Mouse (Mus musculus): ENCODE measurements around the gene Dll4. TPM values are rescaled to one million over a fixed set of nuclear protein-coding genes. Genes with fewer than 3 reads are reported as not detected.

Gene Dll4
- polyA plus RNA-seq (2015; fragmentation: Nextera tagmentation; extraction: Ambion mirVana): 4.9 and 5.3 TPM in 2 replicates

DNA sequence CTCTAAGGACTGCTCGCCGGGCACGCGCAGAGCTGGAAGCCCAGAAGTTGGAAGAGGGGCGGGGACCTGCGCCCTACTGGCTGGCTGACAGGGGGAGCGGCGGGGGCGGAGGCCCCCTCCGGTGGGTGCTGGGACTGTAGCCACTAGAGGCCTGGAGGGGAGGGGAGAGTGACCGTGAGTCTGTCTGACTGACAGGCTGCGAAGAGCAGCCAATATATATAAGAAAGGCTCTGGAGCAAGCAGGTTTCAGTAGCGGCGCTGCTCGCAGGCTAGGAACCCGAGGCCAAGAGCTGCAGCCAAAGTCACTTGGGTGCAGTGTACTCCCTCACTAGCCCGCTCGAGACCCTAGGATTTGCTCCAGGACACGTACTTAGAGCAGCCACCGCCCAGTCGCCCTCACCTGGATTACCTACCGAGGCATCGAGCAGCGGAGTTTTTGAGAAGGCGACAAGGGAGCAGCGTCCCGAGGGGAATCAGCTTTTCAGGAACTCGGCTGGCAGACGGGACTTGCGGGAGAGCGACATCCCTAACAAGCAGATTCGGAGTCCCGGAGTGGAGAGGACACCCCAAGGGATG lies at the start of gene Dll4:
Gene Dll4, plus strand, starts transcription at position 217 of the 576 bp plus-strand sequence.
- WGBS: under 1% methylated on average over 33 of the region's 33 CpGs
- H3K4me2 ChIP-seq: peak within 1 kb of the TSS; percentile 77
- peaks cover 86% of the 10 kb centered on the region for H3K4me1 ChIP-seq (replicated peaks)
- peaks cover 100% of the 10 kb centered on the region for H3K27me3 ChIP-seq
- peak within 1 kb of the TSS; percentile 45 for H3K4me3 ChIP-seq
- no peaks in the 10 kb centered on the region for H3K9me3 ChIP-seq
- H3K27ac ChIP-seq (replicated peaks): peak within 1 kb of the TSS; percentile 38; the same call in 1 of the 2 replicates
- no peak for ATAC-seq (ENCODE audit: low read depth)
- H3K9ac ChIP-seq: peak within 1 kb of the TSS; percentile 65
- no peaks in the 10 kb centered on the region for H3K36me3 ChIP-seq

DNA sequence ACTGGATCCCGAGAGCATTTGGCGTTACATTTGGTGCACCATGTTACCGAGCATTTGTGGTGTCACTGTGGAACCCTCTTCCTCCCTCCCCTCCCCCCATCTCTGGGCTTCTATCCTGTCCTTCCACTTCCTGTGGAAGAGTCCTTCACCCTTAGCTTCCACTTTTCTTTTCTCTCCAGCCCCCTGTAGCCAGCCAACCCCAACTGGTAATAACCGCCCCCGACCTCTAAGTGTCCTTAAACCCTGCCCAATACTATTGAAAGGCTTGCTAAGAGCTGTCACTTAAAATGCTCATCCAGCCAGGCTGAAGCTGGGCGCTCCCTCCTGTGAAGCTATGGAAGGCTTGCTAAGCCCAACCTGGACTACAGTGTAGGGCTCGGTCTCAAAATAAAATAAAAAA lies 48.7 kb upstream of the Dll4 start:
- no peaks in the 10 kb centered on the region for H3K9me3 ChIP-seq
- H3K4me2 ChIP-seq: no peak overlapping the region
- no peak overlapping the region for H3K4me3 ChIP-seq
- 84% methylated on average over 7 of the region's 7 CpGs for WGBS
- no peak for ATAC-seq (ENCODE audit: low read depth)
- H3K27me3 ChIP-seq: 0 out of 2 replicates have a peak, but pooled peaks cover 3% of the 10 kb centered on the region
- H3K4me1 ChIP-seq (replicated peaks): no peaks in the 10 kb centered on the region
- H3K27ac ChIP-seq (replicated peaks): no peak overlapping the region
- no peaks in the 10 kb centered on the region for H3K36me3 ChIP-seq
- no peak overlapping the region for H3K9ac ChIP-seq

DNA sequence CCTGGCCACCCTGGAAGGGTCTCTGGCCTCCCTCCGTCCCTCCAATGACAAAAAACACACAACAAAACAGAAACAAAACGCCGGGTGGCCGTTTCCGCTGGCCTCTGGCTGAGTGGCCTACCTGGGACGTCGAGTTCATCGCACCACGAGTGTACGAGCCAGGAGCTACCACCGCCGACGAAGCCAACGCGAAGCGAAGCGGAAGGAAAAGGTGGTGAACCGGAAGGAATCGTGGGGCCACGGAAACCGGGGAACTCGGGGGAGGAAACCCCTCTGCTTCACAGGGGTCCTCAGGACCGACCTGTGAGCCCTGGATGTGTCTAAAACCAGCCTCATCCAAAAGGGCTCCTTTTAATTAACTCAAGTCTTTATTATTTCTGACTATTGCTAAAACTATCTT lies 47.8 kb upstream of the Dll4 start:
- 87% methylated on average over 23 of the region's 23 CpGs for WGBS
- no peak for ATAC-seq (ENCODE audit: low read depth)

DNA sequence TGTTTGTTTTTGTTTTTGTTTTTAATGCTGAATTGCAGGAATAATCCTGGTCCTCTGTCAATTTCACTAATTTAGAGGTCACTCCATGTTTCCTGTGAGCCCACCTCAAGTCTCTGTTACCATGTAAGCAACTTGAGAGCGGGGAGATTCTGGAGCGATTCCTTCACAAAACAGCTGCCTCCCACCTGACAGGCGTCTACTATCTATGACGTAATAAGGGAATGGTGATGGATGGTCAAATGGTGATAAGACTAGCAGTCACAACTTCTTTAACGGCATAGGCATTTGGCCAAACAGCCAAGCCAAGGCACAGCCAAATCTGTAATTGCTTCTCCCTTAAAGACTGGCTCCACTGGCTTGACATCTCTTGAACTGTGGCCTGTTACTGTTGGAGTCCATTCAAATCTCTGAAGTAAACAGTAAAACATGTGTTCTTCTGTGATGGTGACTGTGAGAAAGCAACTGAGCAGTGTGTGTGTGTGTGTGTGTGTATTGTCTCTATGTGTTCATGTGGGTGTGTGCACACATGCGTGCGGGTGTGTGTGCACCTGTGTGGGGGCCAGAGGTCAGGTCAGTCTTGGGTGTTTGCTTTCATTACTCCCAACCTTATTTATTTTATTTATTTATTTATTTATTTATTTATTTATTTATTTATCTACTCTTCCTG lies 43.6 kb upstream of the Dll4 start:
- H3K4me2 ChIP-seq: no peak overlapping the region
- 87% methylated on average over 7 of the region's 7 CpGs for WGBS
- H3K27me3 ChIP-seq: no peaks in the 10 kb centered on the region
- no peak overlapping the region for H3K4me3 ChIP-seq
- H3K9ac ChIP-seq: no peak overlapping the region
- H3K4me1 ChIP-seq (replicated peaks): no peaks in the 10 kb centered on the region
- H3K9me3 ChIP-seq: no peaks in the 10 kb centered on the region
- ATAC-seq (ENCODE audit: low read depth): no peak
- H3K36me3 ChIP-seq: no peaks in the 10 kb centered on the region
- no peak overlapping the region for H3K27ac ChIP-seq (replicated peaks)

More for the DNA sequence above, 47.8 kb upstream of the Dll4 start:
- H3K9me3 ChIP-seq: no peaks in the 10 kb centered on the region
- no peak overlapping the region for H3K4me3 ChIP-seq
- H3K36me3 ChIP-seq: no peaks in the 10 kb centered on the region
- 0 out of 2 replicates have a peak, but pooled peaks cover 2% of the 10 kb centered on the region for H3K27me3 ChIP-seq
- no peak overlapping the region for H3K27ac ChIP-seq (replicated peaks)
- no peak overlapping the region for H3K4me2 ChIP-seq
- H3K4me1 ChIP-seq (replicated peaks): no peaks in the 10 kb centered on the region
- no peak overlapping the region for H3K9ac ChIP-seq

DNA sequence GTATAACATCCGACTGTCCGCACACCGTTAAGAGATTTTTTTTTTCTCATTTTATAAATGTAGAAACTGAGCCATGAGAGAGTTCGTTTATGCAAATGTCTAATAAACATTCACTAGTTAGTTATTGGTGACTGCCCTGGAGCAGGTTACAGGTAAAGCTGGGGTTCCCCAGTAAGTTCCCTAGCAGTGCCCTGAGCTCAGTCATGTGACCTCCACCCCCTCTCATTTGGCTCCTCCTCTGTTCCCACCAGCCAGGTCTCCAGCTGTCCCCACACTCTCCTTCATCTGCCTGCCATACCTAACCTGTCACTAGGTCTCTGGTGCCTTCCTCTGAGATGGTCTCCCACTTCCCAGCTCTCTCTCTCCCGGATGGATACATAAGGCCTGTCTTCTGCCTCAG lies 38.2 kb upstream of the Dll4 start:
- no peak overlapping the region for H3K4me3 ChIP-seq
- H3K9me3 ChIP-seq: no peaks in the 10 kb centered on the region
- no peak overlapping the region for H3K4me2 ChIP-seq
- no peaks in the 10 kb centered on the region for H3K27me3 ChIP-seq
- no peak overlapping the region for H3K27ac ChIP-seq (replicated peaks)
- H3K4me1 ChIP-seq (replicated peaks): peaks cover 19% of the 10 kb centered on the region
- 0 out of 2 replicates have a peak overlapping the region, but pooled peaks have one; percentile 66 for H3K9ac ChIP-seq
- 89% methylated on average over 5 of the region's 5 CpGs for WGBS
- peaks cover 24% of the 10 kb centered on the region for H3K36me3 ChIP-seq
- no peak for ATAC-seq (ENCODE audit: low read depth)

DNA sequence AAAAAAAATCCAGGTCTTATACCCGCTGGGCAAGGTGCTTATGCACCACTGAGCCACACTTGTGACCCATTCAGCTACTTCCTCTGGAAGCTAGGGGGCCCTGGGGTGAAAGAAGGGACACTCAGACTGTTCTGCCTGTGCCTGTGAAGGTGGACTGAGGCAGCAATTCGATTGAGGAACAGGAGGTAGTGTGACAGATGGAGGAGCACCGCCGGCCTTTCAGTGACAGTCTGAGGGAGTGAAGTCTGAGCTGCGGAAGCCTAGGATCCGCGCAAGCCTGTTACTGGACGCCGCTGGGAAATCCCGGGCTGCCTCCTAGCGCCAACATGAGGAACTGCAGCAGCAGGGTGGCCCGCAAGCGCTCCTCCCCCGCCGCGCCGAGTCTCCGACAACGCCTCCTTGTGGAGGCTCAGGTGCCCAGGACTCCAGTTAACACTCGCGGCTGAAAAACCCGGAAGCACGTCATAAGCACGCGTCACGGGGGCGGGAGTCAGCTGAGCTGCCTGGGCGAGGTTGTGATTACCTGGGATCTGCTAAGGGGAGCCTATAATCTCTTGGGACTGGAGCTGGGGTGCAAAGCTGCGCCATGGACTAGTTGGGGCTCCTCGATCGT lies 37.2 kb upstream of the Dll4 start, which contains the start of gene Vps18:
Gene Vps18, plus strand, starts transcription at position 471 of the 613 bp plus-strand sequence.
- H3K27me3 ChIP-seq: no peaks in the 10 kb centered on the region
- peak within 1 kb of the TSS; percentile 75 for H3K4me3 ChIP-seq
- H3K36me3 ChIP-seq: peaks cover 34% of the 10 kb centered on the region
- H3K9me3 ChIP-seq: no peaks in the 10 kb centered on the region
- peak within 1 kb of the TSS; percentile 87 for H3K9ac ChIP-seq
- WGBS: 2% methylated on average over 31 of the region's 31 CpGs
- H3K27ac ChIP-seq (replicated peaks): peak within 1 kb of the TSS; percentile 62; the same call in 1 of the 2 replicates
- peaks cover 19% of the 10 kb centered on the region for H3K4me1 ChIP-seq (replicated peaks)
- ATAC-seq (ENCODE audit: low read depth): peak; percentile 96
- H3K4me2 ChIP-seq: peak within 1 kb of the TSS; percentile 92

DNA sequence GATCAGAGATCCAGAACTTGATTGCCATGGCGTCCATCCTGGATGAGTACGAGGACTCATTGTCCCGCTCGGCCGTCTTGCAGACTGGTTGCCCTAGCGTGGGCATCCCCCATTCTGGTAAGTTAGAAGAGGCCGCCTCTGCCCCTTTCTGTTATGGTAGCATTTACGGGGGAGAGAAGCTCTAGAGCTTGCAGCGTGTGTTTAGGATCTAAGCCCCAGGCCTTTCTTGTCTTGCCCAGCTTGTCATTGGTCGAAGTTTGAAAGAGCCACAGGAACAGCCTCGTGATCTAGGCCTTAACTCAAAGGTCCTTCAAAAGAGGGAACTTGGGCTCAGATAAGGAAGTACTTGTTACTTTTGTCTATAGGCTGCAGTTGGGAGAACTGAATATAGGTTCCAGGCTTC lies 36.6 kb upstream of the Dll4 start:
- Histone ChIP-seq H3K9me3 (no peaks in the 10 kb centered on the region), H3K9ac (peak overlapping the region; percentile 87), H3K27me3 (no peaks in the 10 kb centered on the region), H3K36me3 (peaks cover 41% of the 10 kb centered on the region), H3K27ac (replicated peaks) (peak overlapping the region; percentile 43; the same call in 1 of the 2 replicates), H3K4me3 (peak overlapping the region; percentile 75), H3K4me2 (peak overlapping the region; percentile 92), H3K4me1 (replicated peaks) (peaks cover 19% of the 10 kb centered on the region)
- peak; percentile 27 for ATAC-seq (ENCODE audit: low read depth)
- 3% methylated on average over 11 of the region's 11 CpGs for WGBS

DNA sequence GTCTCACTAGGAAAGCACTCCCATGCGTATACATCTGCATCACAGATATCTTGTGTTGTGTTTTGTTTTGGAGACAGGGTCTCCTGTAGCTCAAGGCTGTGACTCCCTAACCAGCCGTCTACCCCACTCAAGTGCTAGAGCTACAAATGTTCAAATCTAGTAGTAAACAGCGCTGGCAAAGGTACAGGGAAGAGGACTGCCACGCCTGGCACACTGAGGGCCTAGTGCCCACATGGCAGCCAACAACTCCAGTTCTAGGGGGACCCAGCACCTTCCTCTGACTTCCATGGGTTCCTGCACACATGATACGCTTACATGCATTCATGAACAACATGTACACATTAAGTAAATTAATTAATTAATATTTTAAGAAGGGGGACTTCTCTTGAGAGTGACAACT lies 33.3 kb upstream of the Dll4 start:
- Histone ChIP-seq H3K4me2 (no peak overlapping the region), H3K4me1 (replicated peaks) (peaks cover 19% of the 10 kb centered on the region), H3K36me3 (peaks cover 68% of the 10 kb centered on the region), H3K9me3 (no peaks in the 10 kb centered on the region), H3K27me3 (no peaks in the 10 kb centered on the region), H3K27ac (replicated peaks) (no peak overlapping the region), H3K4me3 (no peak overlapping the region), H3K9ac (no peak overlapping the region)
- ATAC-seq (ENCODE audit: low read depth): no peak
- 94% methylated on average over 5 of the region's 5 CpGs for WGBS

DNA sequence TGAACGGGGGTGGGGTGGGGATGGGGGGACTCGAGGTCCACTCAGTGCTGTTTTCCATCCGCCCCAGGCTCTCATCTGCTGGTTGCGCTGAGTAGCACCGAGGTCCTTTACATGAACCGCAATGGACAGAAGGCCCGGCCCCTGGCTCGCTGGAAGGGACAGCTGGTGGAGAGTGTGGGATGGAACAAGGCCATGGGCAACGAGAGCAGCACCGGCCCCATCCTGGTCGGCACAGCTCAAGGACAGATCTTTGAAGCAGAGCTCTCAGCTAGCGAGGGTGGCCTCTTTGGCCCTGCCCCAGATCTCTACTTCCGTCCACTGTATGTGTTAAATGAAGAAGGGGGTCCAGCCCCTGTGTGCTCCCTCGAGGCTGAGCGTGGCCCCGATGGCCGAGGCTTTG lies 32.7 kb upstream of the Dll4 start:
- Histone ChIP-seq H3K4me1 (replicated peaks) (peaks cover 19% of the 10 kb centered on the region), H3K9ac (no peak overlapping the region), H3K4me3 (no peak overlapping the region), H3K36me3 (peaks cover 74% of the 10 kb centered on the region), H3K9me3 (no peaks in the 10 kb centered on the region), H3K27me3 (no peaks in the 10 kb centered on the region), H3K4me2 (no peak overlapping the region), H3K27ac (replicated peaks) (no peak overlapping the region)
- no peak for ATAC-seq (ENCODE audit: low read depth)
- WGBS: 96% methylated on average over 17 of the region's 17 CpGs

DNA sequence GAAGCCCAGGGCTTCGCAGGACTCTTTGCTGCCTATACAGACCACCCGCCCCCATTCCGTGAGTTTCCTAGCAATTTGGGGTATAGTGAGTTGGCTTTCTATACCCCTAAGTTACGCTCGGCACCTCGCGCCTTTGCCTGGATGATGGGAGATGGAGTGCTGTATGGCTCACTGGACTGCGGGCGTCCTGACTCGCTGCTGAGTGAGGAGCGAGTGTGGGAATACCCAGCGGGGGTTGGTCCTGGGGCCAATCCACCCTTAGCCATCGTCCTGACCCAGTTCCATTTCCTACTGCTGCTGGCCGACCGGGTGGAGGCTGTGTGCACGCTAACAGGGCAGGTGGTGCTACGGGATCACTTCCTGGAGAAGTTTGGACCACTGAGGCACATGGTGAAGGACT lies 32.3 kb upstream of the Dll4 start:
- H3K27ac ChIP-seq (replicated peaks): no peak overlapping the region
- peaks cover 78% of the 10 kb centered on the region for H3K36me3 ChIP-seq
- no peak overlapping the region for H3K4me3 ChIP-seq
- peaks cover 19% of the 10 kb centered on the region for H3K4me1 ChIP-seq (replicated peaks)
- H3K9ac ChIP-seq: no peak overlapping the region
- 96% methylated on average over 17 of the region's 17 CpGs for WGBS
- ATAC-seq (ENCODE audit: low read depth): no peak
- H3K9me3 ChIP-seq: no peaks in the 10 kb centered on the region
- no peaks in the 10 kb centered on the region for H3K27me3 ChIP-seq
- H3K4me2 ChIP-seq: no peak overlapping the region

DNA sequence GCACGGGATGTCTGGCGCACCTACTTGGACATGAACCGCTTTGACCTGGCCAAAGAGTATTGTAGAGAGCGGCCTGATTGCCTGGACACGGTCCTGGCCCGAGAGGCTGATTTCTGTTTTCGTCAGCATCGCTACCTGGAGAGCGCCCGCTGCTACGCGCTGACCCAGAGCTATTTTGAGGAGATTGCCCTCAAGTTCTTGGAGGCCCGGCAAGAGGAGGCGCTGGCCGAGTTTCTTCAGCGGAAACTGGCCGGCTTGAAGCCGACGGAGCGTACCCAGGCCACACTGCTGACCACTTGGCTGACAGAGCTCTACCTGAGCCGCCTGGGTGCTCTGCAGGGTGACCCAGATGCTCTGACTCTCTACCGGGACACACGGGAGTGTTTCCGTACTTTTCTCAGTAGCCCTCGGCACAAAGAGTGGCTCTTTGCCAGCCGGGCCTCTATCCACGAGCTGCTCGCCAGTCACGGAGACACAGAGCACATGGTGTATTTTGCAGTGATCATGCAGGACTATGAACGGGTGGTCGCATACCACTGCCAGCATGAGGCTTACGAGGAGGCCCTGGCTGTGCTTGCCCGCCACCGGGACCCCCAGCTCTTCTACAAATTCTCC lies 31.7 kb upstream of the Dll4 start:
- no peak overlapping the region for H3K4me3 ChIP-seq
- H3K9me3 ChIP-seq: no peaks in the 10 kb centered on the region
- H3K4me1 ChIP-seq (replicated peaks): peaks cover 19% of the 10 kb centered on the region
- H3K36me3 ChIP-seq: peaks cover 83% of the 10 kb centered on the region
- no peak overlapping the region for H3K27ac ChIP-seq (replicated peaks)
- no peak overlapping the region for H3K9ac ChIP-seq
- no peaks in the 10 kb centered on the region for H3K27me3 ChIP-seq
- WGBS: 95% methylated on average over 34 of the region's 34 CpGs
- no peak overlapping the region for H3K4me2 ChIP-seq
- no peak for ATAC-seq (ENCODE audit: low read depth)

DNA sequence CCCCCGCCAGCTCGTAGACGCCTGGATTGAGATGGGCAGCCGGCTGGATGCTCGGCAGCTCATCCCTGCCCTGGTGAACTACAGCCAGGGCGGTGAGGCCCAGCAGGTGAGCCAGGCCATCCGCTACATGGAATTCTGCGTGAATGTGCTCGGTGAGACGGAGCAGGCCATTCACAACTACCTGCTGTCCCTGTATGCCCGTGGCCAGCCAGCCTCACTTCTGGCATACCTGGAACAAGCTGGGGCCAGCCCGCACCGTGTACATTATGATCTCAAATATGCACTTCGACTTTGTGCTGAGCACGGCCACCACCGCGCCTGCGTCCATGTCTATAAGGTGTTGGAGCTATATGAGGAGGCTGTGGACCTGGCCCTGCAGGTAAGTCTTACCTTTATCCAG lies 31.2 kb upstream of the Dll4 start:
- Histone ChIP-seq H3K9me3 (no peaks in the 10 kb centered on the region), H3K4me1 (replicated peaks) (peaks cover 14% of the 10 kb centered on the region), H3K36me3 (peaks cover 88% of the 10 kb centered on the region), H3K9ac (no peak overlapping the region), H3K27me3 (no peaks in the 10 kb centered on the region), H3K4me2 (no peak overlapping the region), H3K4me3 (no peak overlapping the region), H3K27ac (replicated peaks) (no peak overlapping the region)
- 93% methylated on average over 18 of the region's 18 CpGs for WGBS
- no peak for ATAC-seq (ENCODE audit: low read depth)

Measured in neural tube, embryonic 13.5 days (tissue).